Mouse (Mus musculus) Muller cell, postnatal 12 days (primary cell): ENCODE data around the gene Adgrl1.
"Not testable (repeated sequence)": the region's sequence is repeated elsewhere in the genome, so short reads cannot be mapped to it uniquely, and the experiment has no call there.

Source experiments
- DNase-seq: peaks from one replicate; pipeline ENCODE4 v3.0.0-alpha.2; 2015; ENCODE audit errors: inconsistent ontology term

Adgrl1 gene

DNA sequence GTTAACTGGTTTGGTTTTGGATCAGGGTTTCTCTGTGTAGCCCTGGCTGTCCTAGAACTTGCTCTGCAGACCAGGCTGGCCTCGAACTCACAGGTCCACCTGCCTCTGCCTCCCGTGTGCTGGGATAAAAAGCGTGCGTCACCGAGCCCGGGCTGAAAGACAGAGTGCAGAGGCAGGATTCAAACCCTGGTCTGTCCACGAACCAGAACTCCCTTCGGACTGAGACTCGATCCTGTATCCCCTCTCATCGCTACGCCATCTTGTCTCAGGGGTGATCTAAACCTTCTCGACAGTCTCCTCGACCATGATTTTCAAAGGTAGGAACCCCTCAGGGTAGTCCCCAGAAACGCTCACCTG, 54.8 kb downstream of the Adgrl1 start:
- no peak for DNase-seq

GRCm38 (mm10) chr8:83955106-83955957, 55.4 kb downstream of the Adgrl1 start, which contains the start of the genes Gm10644 and Asf1b:
Gene Gm10644, minus strand, starts transcription at chr8:83955205.
Gene Asf1b, plus strand, starts transcription at chr8:83955507.
- peak; percentile 100 for DNase-seq

DNA sequence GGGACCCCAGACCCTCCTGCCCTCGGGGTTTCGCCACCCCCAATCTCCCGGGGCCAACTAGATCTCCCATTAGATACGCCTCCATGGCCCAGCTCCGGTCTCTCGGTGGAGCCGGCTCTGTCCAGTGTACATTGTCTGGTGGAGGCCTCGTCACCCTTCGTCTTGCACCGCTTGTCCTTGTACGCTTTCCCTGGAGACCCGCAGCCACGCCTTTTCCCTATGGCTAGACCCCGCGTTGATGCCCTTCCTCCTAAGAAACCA, 56.0 kb downstream of the Adgrl1 start:
- no peak for DNase-seq

DNA sequence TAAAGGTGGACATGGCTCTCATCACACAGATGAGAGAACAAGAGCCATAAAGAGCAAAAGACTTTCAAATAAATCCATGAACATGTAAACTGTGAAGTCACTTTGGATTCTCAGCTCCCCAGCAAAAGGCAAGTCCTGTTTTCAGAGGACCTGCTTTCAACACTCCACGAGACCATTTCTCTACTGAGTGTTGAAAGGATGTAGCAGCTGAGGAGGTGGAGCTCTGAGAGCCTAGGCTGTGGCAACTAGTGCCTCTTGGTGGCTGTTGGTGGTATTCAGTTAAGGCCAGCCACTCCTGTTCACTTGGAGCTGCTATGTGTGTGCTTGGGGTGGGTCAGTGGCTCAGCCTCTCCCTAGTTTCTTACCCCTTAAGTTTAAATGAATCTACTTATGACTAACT, 56.9 kb downstream of the Adgrl1 start:
- no peak for DNase-seq

- no peak for DNase-seq
Observed at GRCm38 (mm10) chr8:83964015-83964765, 64.3 kb downstream of the Adgrl1 start.

GRCm38 (mm10) chr8:83967701-83968100, 67.8 kb downstream of the Adgrl1 start:
- no peak for DNase-seq

- DNase-seq, result no peak
Observed at GRCm38 (mm10) chr8:83971121-83971520, 71.2 kb downstream of the Adgrl1 start.

DNA sequence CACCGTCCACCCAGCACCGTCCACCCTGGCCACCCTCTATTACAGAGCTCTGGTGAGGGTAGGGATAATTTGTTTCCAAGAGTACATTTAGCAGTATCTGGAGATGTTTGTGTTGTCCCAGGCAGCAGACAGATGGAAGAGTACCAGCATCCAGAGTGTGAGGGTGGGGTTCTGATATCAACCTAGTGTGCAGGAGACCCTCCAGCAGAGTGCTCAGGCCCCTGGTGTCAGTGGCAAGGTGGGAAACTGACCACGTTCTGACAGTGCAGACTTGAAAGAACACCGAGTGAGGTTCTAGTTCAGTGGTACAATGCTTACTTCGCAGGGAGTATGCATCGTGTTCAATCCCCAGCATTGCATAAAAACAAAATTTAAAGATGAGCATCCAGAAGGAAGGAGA, 71.8 kb downstream of the Adgrl1 start:
- no peak for DNase-seq

DNA sequence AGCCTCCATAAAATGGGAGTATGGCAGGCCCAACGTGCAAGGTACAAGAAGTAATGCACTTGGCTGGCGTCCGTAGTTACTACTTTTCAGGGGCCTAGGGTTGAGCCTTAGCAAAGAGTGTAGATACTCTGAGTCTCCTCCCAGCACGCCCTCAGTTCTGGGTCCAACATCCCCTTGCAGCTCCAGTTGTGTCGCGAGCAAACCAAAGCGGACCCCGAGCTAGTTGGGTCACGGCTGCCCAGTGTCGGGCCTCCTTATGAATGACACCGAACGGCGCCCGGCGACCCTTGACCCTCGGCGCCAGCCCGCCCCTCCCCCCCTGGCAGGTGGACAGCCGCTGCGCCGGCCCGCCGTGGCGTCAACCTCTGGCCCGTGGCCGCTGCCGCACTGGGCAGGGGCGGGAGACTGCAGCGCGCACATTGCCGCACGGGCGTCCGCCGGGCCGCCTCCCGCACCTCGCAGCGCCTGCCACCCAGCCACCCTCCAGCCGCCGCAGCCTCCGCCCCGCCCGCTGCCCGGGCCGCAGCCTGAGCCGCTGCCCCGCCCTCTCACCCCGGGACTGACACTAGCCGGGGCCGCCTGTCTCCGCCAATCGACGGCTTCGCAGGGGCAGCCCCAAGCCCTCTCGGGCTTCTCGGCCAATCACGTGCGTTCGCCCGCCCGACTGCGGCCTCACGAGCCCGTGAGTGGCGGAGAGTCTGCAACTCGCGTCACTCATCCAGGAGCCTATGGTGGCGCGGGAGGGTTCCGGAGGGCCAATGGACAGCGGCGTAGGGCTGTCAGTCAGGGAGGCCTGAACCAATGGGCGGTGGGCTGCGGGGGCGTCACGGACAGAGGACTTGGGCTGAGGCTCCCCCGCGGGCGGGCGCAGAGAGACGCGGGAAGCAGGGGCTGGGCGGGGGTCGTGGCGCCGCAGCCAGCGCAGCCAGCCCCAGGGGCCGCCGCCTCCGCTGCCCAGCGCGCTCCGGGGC, 72.5 kb downstream of the Adgrl1 start, which contains the start of gene Prkaca:
Gene Prkaca (plus strand): TSS at position 844 of the 971 bp plus-strand sequence.
- peak; percentile 99 for DNase-seq

- peak; percentile 36 for DNase-seq
Observed at GRCm38 (mm10) chr8:83973161-83974031, 73.5 kb downstream of the Adgrl1 start.

- DNase-seq, result no peak
Observed at GRCm38 (mm10) chr8:83974521-83974920, 74.6 kb downstream of the Adgrl1 start.

GRCm38 (mm10) chr8:83976101-83976630, 76.3 kb downstream of the Adgrl1 start:
- DNase-seq, result no peak

DNA sequence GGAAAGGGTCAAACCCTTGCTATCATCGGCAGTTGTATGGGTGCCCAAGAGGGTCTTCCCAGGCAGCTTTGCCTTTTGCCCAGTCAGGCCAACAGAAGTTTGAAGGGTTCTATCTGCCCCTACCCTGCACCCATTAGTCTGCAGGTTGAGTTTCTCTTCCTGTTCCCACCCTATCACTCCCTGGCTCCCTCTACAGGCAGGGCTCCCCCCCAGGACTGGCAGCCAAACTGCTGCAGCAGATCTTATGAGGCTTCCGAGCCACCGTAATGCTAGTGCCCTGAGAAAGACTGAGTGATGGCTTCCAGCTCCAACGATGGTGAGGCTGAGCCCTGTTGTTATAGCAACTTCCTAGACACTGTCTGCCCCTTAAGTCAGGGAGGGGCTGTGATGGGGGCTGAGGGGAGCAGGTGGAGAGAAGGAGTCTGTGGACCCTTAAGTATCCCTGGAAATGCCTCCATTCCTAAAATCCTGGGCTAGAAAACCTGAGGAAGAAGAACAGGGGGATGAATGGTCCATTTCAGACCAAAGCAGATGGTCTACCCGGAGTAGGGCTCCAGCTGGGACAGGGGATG, 77.0 kb downstream of the Adgrl1 start:
- DNase-seq, result no peak

- DNase-seq, result no peak
Observed at GRCm38 (mm10) chr8:83977646-83978045, 77.7 kb downstream of the Adgrl1 start.

DNA sequence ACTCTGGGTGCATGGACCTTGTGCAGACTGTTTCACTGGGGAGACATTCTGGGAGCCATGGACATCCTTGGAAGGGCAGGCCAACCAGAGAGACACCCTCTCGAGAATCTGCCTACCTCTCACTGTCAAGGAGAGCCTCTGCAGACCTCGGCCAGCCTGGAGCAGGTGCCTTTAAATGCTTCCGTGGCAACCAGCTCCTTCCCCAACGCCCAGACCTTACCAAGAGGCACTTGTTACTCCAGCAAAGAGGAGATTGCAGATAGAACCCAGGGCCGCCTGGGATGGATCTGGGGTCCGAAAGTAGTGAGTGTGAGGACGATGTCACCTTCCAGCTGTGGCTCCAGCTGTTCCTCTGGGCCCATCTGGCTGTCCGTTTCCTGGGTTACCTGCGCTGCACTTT, 78.3 kb downstream of the Adgrl1 start:
- DNase-seq, result no peak

- no peak for DNase-seq
Observed at GRCm38 (mm10) chr8:83980250-83980649, 80.3 kb downstream of the Adgrl1 start.

DNA sequence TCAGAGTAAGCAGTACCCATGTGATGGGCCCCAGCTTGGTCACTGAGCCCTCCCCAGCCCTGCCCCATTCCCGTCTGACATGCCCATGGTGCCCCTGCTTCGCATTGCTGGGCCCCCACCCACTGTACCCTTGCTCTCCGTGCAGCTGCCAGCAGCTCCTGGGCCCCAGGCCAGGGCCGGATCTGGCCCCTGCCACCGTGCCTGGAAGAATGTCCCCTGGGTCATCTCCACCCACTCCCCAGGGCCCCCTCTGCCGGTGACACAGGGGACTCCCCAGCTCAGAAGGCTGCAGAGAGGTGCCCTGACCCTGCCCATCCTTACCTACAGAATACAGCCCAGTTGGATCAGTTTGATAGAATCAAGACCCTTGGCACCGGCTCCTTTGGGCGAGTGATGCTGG, 80.9 kb downstream of the Adgrl1 start:
- DNase-seq, result no peak

GRCm38 (mm10) chr8:83981533-83981932, 81.6 kb downstream of the Adgrl1 start:
- no peak for DNase-seq

GRCm38 (mm10) chr8:83982449-83982848, 82.5 kb downstream of the Adgrl1 start:
- DNase-seq, result no peak

- not testable (repeated sequence) for DNase-seq
Observed at GRCm38 (mm10) chr8:83983222-83983621, 83.3 kb downstream of the Adgrl1 start.
